Mouse (Mus musculus) liver, postnatal 0 days (tissue): ENCODE measurements around the gene A730061H03Rik. TPM values are rescaled to one million over a fixed set of nuclear protein-coding genes. Genes with fewer than 3 reads are reported as not detected.
A peak's percentile ranks its signal among the peaks of the same experiment; 100 is the strongest.

Source experiments
- ATAC-seq: fragments of 200-750 bp; cut with Nextera tagmentation; 2 replicates; pipeline ENCODE4 v1.8.0; 2017; ENCODE audit warnings: mild to moderate bottlenecking, moderate library complexity
- DNase-seq: peaks from one replicate; pipeline ENCODE4 v3.0.0-alpha.2; 2016
- H3K27ac ChIP-seq: fragments of 300-500 bp; sonication (generic); 2 replicates; pipeline ENCODE4 v1.5.1; 2014; ENCODE audit warnings: antibody characterized with exemption, moderate library complexity, mild to moderate bottlenecking, low read depth
- H3K27me3 ChIP-seq: fragments of 300-500 bp; sonication (generic); 2 replicates; pipeline ENCODE4 v1.6.1; 2014; ENCODE audit warnings: low read length, control low read depth, mixed read lengths; ENCODE audit not compliant: insufficient read depth
- H3K36me3 ChIP-seq: fragments of 300-500 bp; sonication (generic); replicated peaks from 2 replicates; pipeline ENCODE4 v1.6.1; 2014; ENCODE audit warnings: mild to moderate bottlenecking, control low read depth, low read length, moderate library complexity, mixed read lengths; ENCODE audit not compliant: insufficient read depth
- H3K4me1 ChIP-seq: fragments of 300-500 bp; sonication (generic); 2 replicates; pipeline ENCODE4 v1.6.1; 2014; ENCODE audit warnings: antibody characterized with exemption, mild to moderate bottlenecking, control low read depth; ENCODE audit not compliant: insufficient read depth
- H3K4me2 ChIP-seq: fragments of 300-500 bp; sonication (generic); 2 replicates; pipeline ENCODE4 v1.6.1; 2014; ENCODE audit warnings: low read depth, mild to moderate bottlenecking, low read length, moderate library complexity, mixed read lengths
- H3K4me3 ChIP-seq: fragments of 300-500 bp; sonication (generic); 2 replicates; pipeline ENCODE4 v1.5.1; 2014; ENCODE audit warnings: low read depth, low read length
- H3K9ac ChIP-seq: fragments of 300-500 bp; sonication (generic); replicated peaks from 2 replicates; pipeline ENCODE4 v1.6.1; 2014; ENCODE audit warnings: mild to moderate bottlenecking, moderate library complexity
- H3K9me3 ChIP-seq: fragments of 300-500 bp; sonication (generic); 2 replicates; pipeline ENCODE4 v1.6.1; 2016; ENCODE audit warnings: mild to moderate bottlenecking, control low read depth, low read length, mixed read lengths
- CTCF ChIP-seq: sonication (generic); IDR thresholded peaks from 2 replicates; pipeline ENCODE4 v1.5.1; 2016; ENCODE audit warnings: antibody characterized with exemption, low read depth
- EP300 ChIP-seq: IDR thresholded peaks from 2 replicates; pipeline ENCODE4 v1.6.1; 2016; ENCODE audit warnings: antibody characterized with exemption, low read depth, mild to moderate bottlenecking
- WGBS: fragments of 180-500 bp; shearing (Covaris S2); extraction: QIAGEN DNeasy Blood & Tissue Kit; methylation state at CpG from one replicate; pipeline ENCODE4 v1.1.7; 2014; ENCODE audit not compliant: insufficient replicate concordance; 5-methylcytosine and 5-hydroxymethylcytosine counted together
- polyA plus RNA-seq: library from polyadenylated mRNA; unstranded; fragments of >200 nt; fragmentation: Nextera tagmentation; extraction: Ambion mirVana; gene quantifications from 2 replicates; pipeline ENCODE4 v1.2.1, GENCODE M21; 2015

A730061H03Rik gene
- polyA plus RNA-seq, 1 experiment from 2014 or later, result 1.4 TPM

- WGBS, result 94% methylated on average over 9 of the region's 9 CpGs
These were observed 15.9 kb downstream of the A730061H03Rik start for GRCm38 (mm10) chr14:55544334-55544733.

GRCm38 (mm10) chr14:55542268-55542667 is 17.9 kb downstream of the A730061H03Rik start:
- 74% methylated on average over 12 of the region's 12 CpGs for WGBS
- H3K36me3 ChIP-seq, result peaks cover 43% of the 10 kb centered on the region
- DNase-seq, result peak; percentile 62
- peak overlapping the region; percentile 83; the same call in 1 of the 2 replicates for H3K9ac ChIP-seq
- peaks cover 21% of the 10 kb centered on the region for H3K4me1 ChIP-seq
- H3K4me3 ChIP-seq, result 0 out of 2 replicates have a peak overlapping the region, but pooled peaks have one; percentile 78
- no peaks in the 10 kb centered on the region for H3K27me3 ChIP-seq
- peak overlapping the region; percentile 87 for H3K4me2 ChIP-seq
- TF ChIP-seq CTCF (peak; percentile 35), EP300 (peak; percentile 61)
- ATAC-seq, result peak; percentile 67
- H3K27ac ChIP-seq, result peak overlapping the region; percentile 89
- H3K9me3 ChIP-seq, result no peaks in the 10 kb centered on the region

More at GRCm38 (mm10) chr14:55544334-55544733, 15.9 kb downstream of the A730061H03Rik start:
- TF ChIP-seq CTCF (no peak), EP300 (no peak)
- Histone ChIP-seq H3K36me3 (peaks cover 63% of the 10 kb centered on the region), H3K9me3 (no peaks in the 10 kb centered on the region), H3K27ac (no peak overlapping the region), H3K4me3 (no peak overlapping the region), H3K4me2 (no peak overlapping the region), H3K27me3 (no peaks in the 10 kb centered on the region), H3K9ac (no peak overlapping the region), H3K4me1 (peaks cover 19% of the 10 kb centered on the region)
- DNase-seq (no peak), ATAC-seq (no peak)

DNA sequence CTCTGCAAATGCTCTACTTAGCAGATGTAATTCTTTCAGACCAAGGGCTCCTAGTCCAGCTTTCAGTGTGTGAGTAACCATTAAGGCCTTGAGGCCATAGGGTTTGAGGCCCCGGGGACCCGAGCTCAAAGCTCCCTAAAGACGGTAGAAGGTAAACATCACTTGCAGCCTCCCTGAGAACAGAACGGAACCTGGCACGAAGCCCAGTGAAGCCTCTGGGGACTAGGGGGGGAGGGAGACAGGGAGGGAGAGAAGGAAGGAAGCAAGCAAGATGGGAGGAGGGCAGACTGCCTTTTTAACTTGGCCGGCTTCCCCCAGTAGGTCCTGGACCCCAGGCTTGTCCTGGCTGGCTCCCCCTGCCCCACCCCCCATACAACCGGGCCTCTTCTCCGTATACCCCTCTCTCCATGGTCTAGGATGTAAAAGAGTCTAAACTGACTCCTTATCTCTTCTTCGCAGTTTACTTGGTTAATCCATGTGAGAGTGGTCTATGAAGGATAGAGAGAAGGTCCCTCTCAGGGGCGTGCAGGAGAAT is 19.4 kb downstream of the A730061H03Rik start:
- no peaks in the 10 kb centered on the region for H3K27me3 ChIP-seq
- peak; percentile 84 for DNase-seq
- peaks cover 31% of the 10 kb centered on the region for H3K36me3 ChIP-seq
- H3K4me1 ChIP-seq, result peaks cover 21% of the 10 kb centered on the region
- H3K9me3 ChIP-seq, result no peaks in the 10 kb centered on the region
- peak overlapping the region; percentile 78 for H3K4me3 ChIP-seq
- 7% methylated on average over 10 of the region's 10 CpGs for WGBS
- H3K4me2 ChIP-seq, result peak overlapping the region; percentile 87
- ATAC-seq, result peak; percentile 50
- peak overlapping the region; percentile 83 for H3K9ac ChIP-seq
- peak overlapping the region; percentile 89 for H3K27ac ChIP-seq
- no peak for TF ChIP-seq CTCF
- 0 out of 2 replicates have a peak, but pooled peaks have one; percentile 22 for TF ChIP-seq EP300

DNA sequence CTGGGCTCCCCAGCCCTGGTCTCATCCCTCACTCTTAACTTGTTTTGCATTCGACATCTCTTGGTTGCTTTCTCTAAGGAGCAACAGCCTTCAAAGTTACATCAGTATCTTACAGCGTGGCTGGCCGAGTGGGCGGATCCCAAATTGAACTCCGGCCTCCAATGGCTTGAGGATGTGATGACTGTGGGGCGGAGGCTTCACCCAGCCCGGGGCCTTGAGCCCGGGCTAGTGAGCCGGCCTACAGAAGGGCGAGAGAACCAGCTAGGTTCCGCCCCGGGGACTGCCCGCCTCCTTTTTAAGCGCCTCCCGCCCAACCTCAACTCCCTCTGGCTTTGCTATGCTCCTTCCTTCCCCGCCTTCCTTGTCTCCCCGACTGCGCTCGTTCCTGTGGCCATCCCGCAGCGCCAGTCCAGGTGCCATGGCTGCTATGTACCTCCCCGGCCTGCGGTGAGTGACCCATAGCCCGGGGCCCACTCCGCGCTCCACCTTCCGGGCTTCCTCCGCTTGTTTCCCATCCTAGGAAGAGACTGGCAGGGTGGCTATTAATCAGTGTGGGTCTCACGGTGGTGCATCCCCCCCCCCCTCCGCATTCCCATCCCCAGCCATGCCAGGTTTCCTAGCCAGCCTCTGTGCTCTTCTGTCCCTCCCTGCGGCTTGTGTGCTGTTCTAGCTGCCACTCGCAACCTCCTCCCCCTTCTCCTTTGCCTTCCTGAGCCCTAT is 20.0 kb downstream of the A730061H03Rik start, which contains the start of gene Pck2:
Gene Pck2, plus strand, starts transcription at position 200 of the 720 bp plus-strand sequence.
- ATAC-seq, result peak; percentile 91
- under 1% methylated on average over 32 of the region's 32 CpGs for WGBS
- Histone ChIP-seq H3K9me3 (no peaks in the 10 kb centered on the region), H3K27me3 (no peaks in the 10 kb centered on the region), H3K4me2 (peak within 1 kb of the TSS; percentile 87), H3K36me3 (peaks cover 26% of the 10 kb centered on the region), H3K4me1 (peaks cover 21% of the 10 kb centered on the region), H3K27ac (peak within 1 kb of the TSS; percentile 89), H3K4me3 (peak within 1 kb of the TSS; percentile 78), H3K9ac (peak within 1 kb of the TSS; percentile 83)
- TF ChIP-seq EP300 (peak; percentile 60; the same call in 1 of the 2 replicates), CTCF (no peak)
- DNase-seq, result peak; percentile 92

DNA sequence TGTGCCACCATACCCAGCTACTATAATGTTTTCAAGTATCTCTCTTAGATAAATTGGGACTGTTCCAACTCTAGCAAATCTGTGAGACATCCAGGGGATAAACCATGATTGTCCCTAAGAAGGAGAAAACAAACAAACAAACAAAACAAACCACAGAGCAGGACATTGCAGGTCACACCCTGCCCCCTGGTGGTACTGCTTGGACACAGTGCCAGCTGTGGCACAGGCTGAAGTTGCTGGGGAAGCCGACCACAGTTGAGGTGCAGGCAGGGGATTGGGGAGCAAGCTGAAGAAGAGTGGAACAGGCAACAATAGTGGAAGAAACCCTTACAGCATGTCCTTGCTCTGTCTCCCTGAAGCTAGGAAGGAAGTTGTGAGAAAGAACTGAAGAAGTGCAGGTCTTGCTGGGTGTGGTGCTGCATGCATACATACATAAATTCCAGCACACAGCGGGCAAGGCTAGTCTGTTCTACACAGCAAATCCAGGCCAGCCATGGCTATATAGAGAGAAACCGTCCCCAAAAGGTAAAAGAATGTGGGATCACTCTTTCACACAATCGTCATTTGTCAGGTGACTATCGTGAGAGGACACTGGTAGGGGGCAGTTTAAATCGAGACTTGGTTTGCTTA is 24.0 kb downstream of the A730061H03Rik start:
- Histone ChIP-seq H3K27ac (no peak overlapping the region), H3K9me3 (no peaks in the 10 kb centered on the region), H3K9ac (no peak overlapping the region), H3K4me2 (no peak overlapping the region), H3K27me3 (no peaks in the 10 kb centered on the region), H3K4me1 (peaks cover 14% of the 10 kb centered on the region; the same call in 1 of the 2 replicates), H3K36me3 (no peaks in the 10 kb centered on the region), H3K4me3 (no peak overlapping the region)
- TF ChIP-seq EP300 (no peak), CTCF (peak; percentile 92)
- WGBS, result 56% methylated on average over 6 of the region's 6 CpGs
- no peak for ATAC-seq
- DNase-seq, result peak; percentile 75

GRCm38 (mm10) chr14:55527940-55528339 is 32.3 kb downstream of the A730061H03Rik start:
- no peak overlapping the region for H3K4me2 ChIP-seq
- H3K27me3 ChIP-seq, result peaks cover 15% of the 10 kb centered on the region; the same call in 1 of the 2 replicates
- TF ChIP-seq EP300 (no peak), CTCF (peak; percentile 72)
- H3K4me1 ChIP-seq, result peaks cover 4% of the 10 kb centered on the region; the same call in 1 of the 2 replicates
- 14% methylated on average over 3 of the region's 3 CpGs for WGBS
- no peaks in the 10 kb centered on the region for H3K9me3 ChIP-seq
- H3K36me3 ChIP-seq, result no peaks in the 10 kb centered on the region
- DNase-seq (peak; percentile 49), ATAC-seq (no peak)
- no peak overlapping the region for H3K4me3 ChIP-seq
- H3K9ac ChIP-seq, result no peak overlapping the region
- H3K27ac ChIP-seq, result no peak overlapping the region
